Mouse (Mus musculus) CH12.LX (cell line): ENCODE measurements around the gene Dcaf11. TPM values are rescaled to one million over a fixed set of nuclear protein-coding genes. Genes with fewer than 3 reads are reported as not detected.

Experiments
- DNase-seq: peaks from one replicate; pipeline ENCODE4 v3.0.0-alpha.2; 2013; ENCODE audit errors: extremely low read depth
- H3K27ac ChIP-seq: 2 replicates; pipeline ENCODE4 v1.5.1; 2012; ENCODE audit warnings: low read depth, mild to moderate bottlenecking, control low read depth, moderate library complexity; ENCODE audit not compliant: insufficient read depth
- H3K27me3 ChIP-seq: replicated peaks from 2 replicates; pipeline ENCODE3; 2012; ENCODE audit warnings: inconsistent platforms
- H3K36me3 ChIP-seq, 2 experiments: replicated peaks in 1 of 2; 2 replicates each; pipeline versions ENCODE3 to v1.6.1; 2012; ENCODE audit warnings: inconsistent platforms in 1 of 2, low read length in 1 of 2, mild to moderate bottlenecking in 1 of 2, mixed read lengths in 1 of 2, moderate library complexity in 1 of 2; ENCODE audit not compliant: control insufficient read depth in 1 of 2, insufficient read depth in 1 of 2
- H3K4me1 ChIP-seq, 2 experiments: 2 replicates each; pipeline ENCODE4 v1.6.1; 2012; ENCODE audit warnings: inconsistent platforms in 1 of 2, moderate library complexity in 1 of 2; ENCODE audit not compliant: insufficient read depth in 2 of 2, control insufficient read depth in 1 of 2
- H3K4me2 ChIP-seq: 2 replicates; pipeline ENCODE4 v1.6.1; 2012; ENCODE audit warnings: low read depth, mild to moderate bottlenecking, control low read depth; ENCODE audit not compliant: poor library complexity, insufficient read depth, severe bottlenecking
- H3K4me3 ChIP-seq, 3 experiments: fragments of 150-350 bp in 1 of 3; sonication (generic) in 1 of 3; replicated peaks in 1 of 3; 2 replicates each; pipeline versions ENCODE3 to v1.5.1; 2011 to 2012; ENCODE audit warnings: low read depth in 2 of 3, low read length in 2 of 3, mild to moderate bottlenecking in 2 of 3, moderate library complexity in 2 of 3, control low read depth in 1 of 3, improper control_type of control experiment in 1 of 3, inconsistent platforms in 1 of 3, mixed read lengths in 1 of 3; ENCODE audit not compliant: poor library complexity in 1 of 3
- H3K79me2 ChIP-seq: replicated peaks from 2 replicates; pipeline ENCODE4 v1.6.1; 2012; ENCODE audit warnings: mild to moderate bottlenecking, moderate library complexity; ENCODE audit not compliant: control insufficient read depth, poor library complexity, insufficient read depth, severe bottlenecking; ENCODE audit errors: extremely low read depth
- H3K9ac ChIP-seq: 2 replicates; pipeline ENCODE4 v1.6.1; 2012; ENCODE audit warnings: low read depth, mild to moderate bottlenecking, control low read depth, moderate library complexity; ENCODE audit not compliant: insufficient read depth
- H3K9me3 ChIP-seq: replicated peaks from 2 replicates; pipeline ENCODE3; 2012; ENCODE audit warnings: low read length, inconsistent platforms, mixed read lengths
- BHLHE40 ChIP-seq: IDR thresholded peaks from 2 replicates; pipeline ENCODE4 v1.6.1; 2011; ENCODE audit warnings: mild to moderate bottlenecking, low read depth, low read length, improper control_type of control experiment
- CHD2 ChIP-seq: IDR thresholded peaks from 2 replicates; pipeline ENCODE4 v1.6.1; 2011; ENCODE audit warnings: low read length, improper control_type of control experiment
- CTCF ChIP-seq, 2 experiments: IDR thresholded peaks in 1 of 2; conservative IDR thresholded peaks in 1 of 2; 2 replicates each; pipeline ENCODE4 v1.5.1; 2011 to 2012; ENCODE audit warnings: low read depth in 2 of 2, low read length in 2 of 2, improper control_type of control experiment in 1 of 2, inconsistent platforms in 1 of 2, mild to moderate bottlenecking in 1 of 2, moderate library complexity in 1 of 2
- E2F4 ChIP-seq: IDR thresholded peaks from 2 replicates; pipeline ENCODE4 v1.6.1; 2011; ENCODE audit warnings: low read depth, low read length, improper control_type of control experiment; ENCODE audit not compliant: insufficient replicate concordance
- ELF1 ChIP-seq: IDR thresholded peaks from 2 replicates; pipeline ENCODE4 v1.6.1; 2014; ENCODE audit warnings: low read depth, mild to moderate bottlenecking, inconsistent platforms, low read length, improper control_type of control experiment
- HCFC1 ChIP-seq: IDR thresholded peaks from 2 replicates; pipeline ENCODE4 v1.6.1; 2012; ENCODE audit warnings: low read depth, mild to moderate bottlenecking, inconsistent platforms, low read length, improper control_type of control experiment
- IRF4 ChIP-seq: IDR thresholded peaks from 2 replicates; pipeline ENCODE4 v1.6.1; 2014; ENCODE audit warnings: low read depth, mild to moderate bottlenecking, inconsistent platforms, low read length, improper control_type of control experiment
- JUN ChIP-seq: IDR thresholded peaks from 2 replicates; pipeline ENCODE4 v1.6.1; 2011; ENCODE audit warnings: low read depth, mild to moderate bottlenecking, low read length, improper control_type of control experiment, moderate library complexity; ENCODE audit not compliant: insufficient read depth
- JUND ChIP-seq: conservative IDR thresholded peaks from 2 replicates; pipeline ENCODE4 v1.6.1; 2011; ENCODE audit warnings: low read depth, low read length, improper control_type of control experiment
- KAT2A ChIP-seq: IDR thresholded peaks from 2 replicates; pipeline ENCODE4 v1.6.1; 2012; ENCODE audit warnings: low read length, improper control_type of control experiment, inconsistent platforms; ENCODE audit not compliant: insufficient replicate concordance
- MAX ChIP-seq: IDR thresholded peaks from 2 replicates; pipeline ENCODE4 v1.6.1; 2011; ENCODE audit warnings: low read length, improper control_type of control experiment
- MAZ ChIP-seq: IDR thresholded peaks from 2 replicates; pipeline ENCODE4 v1.6.1; 2012; ENCODE audit warnings: low read depth, mild to moderate bottlenecking, inconsistent platforms, low read length, improper control_type of control experiment, moderate library complexity
- MEF2A ChIP-seq: IDR thresholded peaks from 2 replicates; pipeline ENCODE4 v1.6.1; 2014; ENCODE audit warnings: low read depth, mild to moderate bottlenecking, inconsistent platforms, low read length, improper control_type of control experiment, borderline replicate concordance
- MXI1 ChIP-seq: IDR thresholded peaks from 2 replicates; pipeline ENCODE4 v1.6.1; 2011; ENCODE audit warnings: mild to moderate bottlenecking, low read depth, low read length, improper control_type of control experiment
- MYC ChIP-seq: IDR thresholded peaks from 2 replicates; pipeline ENCODE4 v1.6.1; 2011; ENCODE audit warnings: low read depth, mild to moderate bottlenecking, improper control_type of control experiment, low read length
- NELFE ChIP-seq: IDR thresholded peaks from 2 replicates; pipeline ENCODE4 v1.6.1; 2011; ENCODE audit warnings: low read depth, low read length, improper control_type of control experiment
- PAX5 ChIP-seq: IDR thresholded peaks from 2 replicates; pipeline ENCODE4 v1.6.1; 2012; ENCODE audit warnings: low read length, inconsistent platforms, mixed read lengths
- POLR2A ChIP-seq: IDR thresholded peaks from 2 replicates; pipeline ENCODE4 v1.6.1; 2011; ENCODE audit warnings: low read depth, mild to moderate bottlenecking, improper control_type of control experiment, low read length
- POLR2AphosphoS2 ChIP-seq: IDR thresholded peaks from 2 replicates; pipeline ENCODE4 v1.6.1; 2011; ENCODE audit warnings: low read depth, low read length, improper control_type of control experiment
- RAD21 ChIP-seq: IDR thresholded peaks from 2 replicates; pipeline ENCODE4 v1.6.1; 2011; ENCODE audit warnings: low read depth, mild to moderate bottlenecking, low read length, improper control_type of control experiment, moderate library complexity
- RCOR1 ChIP-seq: conservative IDR thresholded peaks from 2 replicates; pipeline ENCODE4 v1.6.1; 2012; ENCODE audit warnings: low read depth, mild to moderate bottlenecking, inconsistent platforms, low read length, improper control_type of control experiment
- SIN3A ChIP-seq: IDR thresholded peaks from 2 replicates; pipeline ENCODE4 v1.6.1; 2012; ENCODE audit warnings: low read length, improper control_type of control experiment, inconsistent platforms
- SMC3 ChIP-seq: IDR thresholded peaks from 2 replicates; pipeline ENCODE4 v1.6.1; 2011; ENCODE audit warnings: low read depth, low read length, improper control_type of control experiment
- TBP ChIP-seq: conservative IDR thresholded peaks from 2 replicates; pipeline ENCODE4 v1.6.1; 2011; ENCODE audit warnings: low read depth, low read length, improper control_type of control experiment
- UBTF ChIP-seq: IDR thresholded peaks from 2 replicates; pipeline ENCODE4 v1.6.1; 2012; ENCODE audit warnings: low read depth, mild to moderate bottlenecking, inconsistent platforms, low read length, improper control_type of control experiment, moderate library complexity
- USF1 ChIP-seq: IDR thresholded peaks from 2 replicates; pipeline ENCODE4 v1.6.1; 2014; ENCODE audit warnings: low read depth, mild to moderate bottlenecking, inconsistent platforms, low read length, improper control_type of control experiment
- USF2 ChIP-seq: conservative IDR thresholded peaks from 2 replicates; pipeline ENCODE4 v1.6.1; 2011; ENCODE audit warnings: low read depth, low read length, improper control_type of control experiment
- ZC3H11A ChIP-seq: IDR thresholded peaks from 2 replicates; pipeline ENCODE4 v1.6.1; 2012; ENCODE audit warnings: low read depth, mild to moderate bottlenecking, inconsistent platforms, low read length, improper control_type of control experiment
- ZKSCAN1 ChIP-seq: IDR thresholded peaks from 2 replicates; pipeline ENCODE4 v1.6.1; 2012; ENCODE audit warnings: low read depth, inconsistent platforms, low read length, improper control_type of control experiment, borderline replicate concordance
- ZMIZ1 ChIP-seq: IDR thresholded peaks from 2 replicates; pipeline ENCODE4 v1.6.1; 2012; ENCODE audit warnings: low read depth, mild to moderate bottlenecking, inconsistent platforms, low read length, improper control_type of control experiment
- ZNF384 ChIP-seq: IDR thresholded peaks from 2 replicates; pipeline ENCODE4 v1.6.1; 2012; ENCODE audit warnings: low read depth, low read length, improper control_type of control experiment, inconsistent platforms
- dilution Hi-C: fragments of 300-500 bp; cut with MboI; formaldehyde crosslinking; loops from 2 replicates; pipeline ENCODE4 v1.14.3; 2020; ENCODE audit warnings: low sequenced_read_pairs; ENCODE audit not compliant: extremely low pct_unique_long_range_greater_than_20kb, extremely low pct_ligation_motif_present
- in situ Hi-C: fragments of 300-500 bp; cut with MboI; formaldehyde crosslinking; loops from 3 replicates; pipeline ENCODE4 v1.14.3; 2019; ENCODE audit warnings: low sequenced_read_pairs, low pct_ligation_motif_present, low pct_unique_long_range_greater_than_20kb, mixed read lengths
- polyA plus RNA-seq: library from polyadenylated mRNA; unstranded; fragments of >175 nt; gene quantifications from 2 replicates; pipeline ENCODE4 v1.2.1, GENCODE M21; 2012; ENCODE audit warnings: low read depth; ENCODE audit not compliant: insufficient read length
- total RNA-seq, 2 experiments: library from RNA; depleted of rRNA; stranded (reverse); fragments of 300-350 nt in 1 of 2; fragments of >200 nt in 1 of 2; gene quantifications; 2 replicates each; pipeline ENCODE4 v1.2.3; 2012 to 2014

The Dcaf11 gene
- total and polyA plus RNA-seq, 3 experiments = 29.3 to 39.1 (median 32.6) TPM

GRCm38 (mm10) chr14:55526674-55527073 is 33.1 kb upstream of the Dcaf11 start:
- H3K4me1 ChIP-seq = peaks cover 3 to 13% of the 10 kb centered on the region in 2 experiments; a peak in 2 of 4 replicates
- no peak overlapping the region for H3K27ac ChIP-seq
- 0 out of 2 replicates have a peak overlapping the region, but pooled peaks have one; percentile 26 for H3K9ac ChIP-seq
- no peak for DNase-seq
- in situ Hi-C loops = no loop called here
- peak overlapping the region; percentile 10 for H3K4me2 ChIP-seq
- no peak overlapping the region for H3K4me3 ChIP-seq
- H3K9me3 ChIP-seq = no peaks in the 10 kb centered on the region
- dilution Hi-C loops = no loop called here
- H3K36me3 ChIP-seq = no peaks in the 10 kb centered on the region
- no peak for TF ChIP-seq E2F4
- TF ChIP-seq POLR2A = no peak
- no peak for TF ChIP-seq POLR2AphosphoS2
- no peak for TF ChIP-seq KAT2A
- no peak for TF ChIP-seq USF1
- TF ChIP-seq ZMIZ1 = no peak
- TF ChIP-seq SIN3A = no peak
- no peak for TF ChIP-seq UBTF
- TF ChIP-seq MAX = no peak
- no peak for TF ChIP-seq BHLHE40
- TF ChIP-seq JUN = no peak
- TF ChIP-seq MAZ = no peak
- no peak for TF ChIP-seq ZC3H11A
- TF ChIP-seq RCOR1 = no peak
- no peak for TF ChIP-seq ELF1
- TF ChIP-seq MXI1 = no peak
- TF ChIP-seq ZNF384 = no peak
- TF ChIP-seq USF2 = no peak
- no peak for TF ChIP-seq HCFC1
- no peak for TF ChIP-seq PAX5
- H3K27me3 ChIP-seq = peaks cover 18% of the 10 kb centered on the region
- no peaks in the 10 kb centered on the region for H3K79me2 ChIP-seq

GRCm38 (mm10) chr14:55527940-55528339 is 31.9 kb upstream of the Dcaf11 start:
- Histone ChIP-seq H3K9ac (no peak overlapping the region), H3K4me1 (peaks cover 3 to 13% of the 10 kb centered on the region in 2 experiments; a peak in 2 of 4 replicates), H3K27ac (no peak overlapping the region), H3K36me3 (no peaks in the 10 kb centered on the region), H3K9me3 (no peaks in the 10 kb centered on the region), H3K4me3 (no peak overlapping the region), H3K4me2 (no peak overlapping the region), H3K79me2 (no peaks in the 10 kb centered on the region), H3K27me3 (peaks cover 7% of the 10 kb centered on the region)
- peak; percentile 75 for DNase-seq
- dilution Hi-C loops (no loop called here), in situ Hi-C loops (no loop called here)
- TF ChIP-seq MYC (peak; percentile 79), USF1 (peak; percentile 83), ZMIZ1 (no peak), SMC3 (peak; percentile 67), IRF4 (no peak), NELFE (no peak), MAZ (no peak), CHD2 (no peak), KAT2A (no peak), BHLHE40 (peak; percentile 58), ZKSCAN1 (no peak), JUND (no peak), MEF2A (no peak), CTCF (conservative IDR thresholded peaks at IDR 0.05 in 1 of 2, IDR thresholded peaks at IDR 0.05 in 1 of 2; ENCODE audit: low read depth in 2 of 2, low read length in 2 of 2) (peak; percentile 49 to 83; a peak in 3 of 4 replicates), ZNF384 (no peak), TBP (no peak), MXI1 (no peak), RAD21 (peak; percentile 78), USF2 (peak; percentile 79), ZC3H11A (0 out of 2 replicates have a peak, but pooled peaks have one; percentile 3)
